Mouse (Mus musculus): ENCODE data around the gene Myh9. TPM values are rescaled to one million over a fixed set of nuclear protein-coding genes. Genes with fewer than 3 reads are reported as not detected.

Gene Myh9
- polyA plus RNA-seq, 1 experiment, result 350 TPM

GRCm38 (mm10) chr15:77756848-77757247, 85.1 kb downstream of the Myh9 start, which contains the start of gene Apol8:
Gene Apol8, minus strand, starts transcription at chr15:77757003.
- Histone ChIP-seq H3K4me1 (ENCODE audit: control insufficient read depth, insufficient read depth, low read length) (peaks cover 21% of the 10 kb centered on the region), H3K27ac (ENCODE audit: insufficient read depth, low read depth, low read length) (no peak within 1 kb of the TSS), H3K4me3 (ENCODE audit: insufficient read depth, low read depth, low read length) (peak within 1 kb of the TSS; percentile 37; the same call in 1 of the 2 replicates)
- TF ChIP-seq POLR2A (IDR thresholded peaks at IDR 0.05; ENCODE audit: insufficient read depth, low read depth, low read length) (no peak), CTCF (IDR thresholded peaks at IDR 0.05; ENCODE audit: insufficient read depth, low read depth, low read length) (peak; percentile 68)
- 5% methylated on average over 9 of the region's 9 CpGs for WGBS

- no peak overlapping the region for H3K4me3 ChIP-seq (ENCODE audit: insufficient read depth, low read depth, low read length)
- H3K4me1 ChIP-seq (ENCODE audit: control insufficient read depth, insufficient read depth, low read length), result peaks cover 18% of the 10 kb centered on the region
- 72% methylated on average over 2 of the region's 2 CpGs for WGBS
- TF ChIP-seq POLR2A (IDR thresholded peaks at IDR 0.05; ENCODE audit: insufficient read depth, low read depth, low read length) (no peak), CTCF (IDR thresholded peaks at IDR 0.05; ENCODE audit: insufficient read depth, low read depth, low read length) (no peak)
- no peak overlapping the region for H3K27ac ChIP-seq (ENCODE audit: insufficient read depth, low read depth, low read length)
Observed at GRCm38 (mm10) chr15:77756081-77756480, 85.9 kb downstream of the Myh9 start.

- Histone ChIP-seq H3K27ac (ENCODE audit: insufficient read depth, low read depth, low read length) (no peak overlapping the region), H3K4me1 (ENCODE audit: control insufficient read depth, insufficient read depth, low read length) (peaks cover 13% of the 10 kb centered on the region), H3K4me3 (ENCODE audit: insufficient read depth, low read depth, low read length) (no peak overlapping the region)
- WGBS, result 86% methylated on average over 2 of the region's 2 CpGs
- TF ChIP-seq CTCF (IDR thresholded peaks at IDR 0.05; ENCODE audit: insufficient read depth, low read depth, low read length), result no peak
- no peak for TF ChIP-seq POLR2A (IDR thresholded peaks at IDR 0.05; ENCODE audit: insufficient read depth, low read depth, low read length)
Observed at GRCm38 (mm10) chr15:77755132-77755531, 86.8 kb downstream of the Myh9 start.

GRCm38 (mm10) chr15:77752443-77752842, 89.5 kb downstream of the Myh9 start:
- TF ChIP-seq CTCF (IDR thresholded peaks at IDR 0.05; ENCODE audit: insufficient read depth, low read depth, low read length), result no peak
- no peak for TF ChIP-seq POLR2A (IDR thresholded peaks at IDR 0.05; ENCODE audit: insufficient read depth, low read depth, low read length)
- WGBS, result 31% methylated on average over 11 of the region's 11 CpGs

GRCm38 (mm10) chr15:77750461-77750860, 91.5 kb downstream of the Myh9 start:
- no peak overlapping the region for H3K4me3 ChIP-seq (ENCODE audit: insufficient read depth, low read depth, low read length)
- 30% methylated on average over 1 of the region's 1 CpGs for WGBS

More at GRCm38 (mm10) chr15:77752443-77752842, 89.5 kb downstream of the Myh9 start:
- Histone ChIP-seq H3K4me3 (ENCODE audit: insufficient read depth, low read depth, low read length) (no peak overlapping the region), H3K4me1 (ENCODE audit: control insufficient read depth, insufficient read depth, low read length) (peaks cover 9% of the 10 kb centered on the region; the same call in 1 of the 2 replicates), H3K27ac (ENCODE audit: insufficient read depth, low read depth, low read length) (no peak overlapping the region)

GRCm38 (mm10) chr15:77749717-77750116, 92.3 kb downstream of the Myh9 start:
- H3K27ac ChIP-seq (ENCODE audit: insufficient read depth, low read depth, low read length), result no peak overlapping the region
- no peak for TF ChIP-seq CTCF (IDR thresholded peaks at IDR 0.05; ENCODE audit: insufficient read depth, low read depth, low read length)
- no peak for TF ChIP-seq POLR2A (IDR thresholded peaks at IDR 0.05; ENCODE audit: insufficient read depth, low read depth, low read length)
- H3K4me3 ChIP-seq (ENCODE audit: insufficient read depth, low read depth, low read length), result no peak overlapping the region
- peaks cover 6% of the 10 kb centered on the region; the same call in 1 of the 2 replicates for H3K4me1 ChIP-seq (ENCODE audit: control insufficient read depth, insufficient read depth, low read length)
- WGBS, result 95% methylated on average over 10 of the region's 10 CpGs

More at GRCm38 (mm10) chr15:77750461-77750860, 91.5 kb downstream of the Myh9 start:
- Histone ChIP-seq H3K27ac (ENCODE audit: insufficient read depth, low read depth, low read length) (no peak overlapping the region), H3K4me1 (ENCODE audit: control insufficient read depth, insufficient read depth, low read length) (peaks cover 6% of the 10 kb centered on the region; the same call in 1 of the 2 replicates)
- no peak for TF ChIP-seq CTCF (IDR thresholded peaks at IDR 0.05; ENCODE audit: insufficient read depth, low read depth, low read length)
- TF ChIP-seq POLR2A (IDR thresholded peaks at IDR 0.05; ENCODE audit: insufficient read depth, low read depth, low read length), result no peak

GRCm38 (mm10) chr15:77748414-77748813, 93.6 kb downstream of the Myh9 start:
- peaks cover 6% of the 10 kb centered on the region; the same call in 1 of the 2 replicates for H3K4me1 ChIP-seq (ENCODE audit: control insufficient read depth, insufficient read depth, low read length)
- no peak overlapping the region for H3K27ac ChIP-seq (ENCODE audit: insufficient read depth, low read depth, low read length)
- 88% methylated on average over 3 of the region's 3 CpGs for WGBS
- no peak overlapping the region for H3K4me3 ChIP-seq (ENCODE audit: insufficient read depth, low read depth, low read length)
- TF ChIP-seq POLR2A (IDR thresholded peaks at IDR 0.05; ENCODE audit: insufficient read depth, low read depth, low read length) (no peak), CTCF (IDR thresholded peaks at IDR 0.05; ENCODE audit: insufficient read depth, low read depth, low read length) (no peak)

- no peak overlapping the region for H3K4me3 ChIP-seq (ENCODE audit: insufficient read depth, low read depth, low read length)
- H3K4me1 ChIP-seq (ENCODE audit: control insufficient read depth, insufficient read depth, low read length), result peaks cover 1% of the 10 kb centered on the region; the same call in 1 of the 2 replicates
- WGBS, result 96% methylated on average over 1 of the region's 1 CpGs
- no peak overlapping the region for H3K27ac ChIP-seq (ENCODE audit: insufficient read depth, low read depth, low read length)
- TF ChIP-seq POLR2A (IDR thresholded peaks at IDR 0.05; ENCODE audit: insufficient read depth, low read depth, low read length) (no peak), CTCF (IDR thresholded peaks at IDR 0.05; ENCODE audit: insufficient read depth, low read depth, low read length) (no peak)
Observed at GRCm38 (mm10) chr15:77746326-77746725, 95.6 kb downstream of the Myh9 start.

GRCm38 (mm10) chr15:77745081-77745480, 96.9 kb downstream of the Myh9 start:
- TF ChIP-seq POLR2A (IDR thresholded peaks at IDR 0.05; ENCODE audit: insufficient read depth, low read depth, low read length) (no peak), CTCF (IDR thresholded peaks at IDR 0.05; ENCODE audit: insufficient read depth, low read depth, low read length) (no peak)

More at GRCm38 (mm10) chr15:77745081-77745480, 96.9 kb downstream of the Myh9 start:
- H3K4me1 ChIP-seq (ENCODE audit: control insufficient read depth, insufficient read depth, low read length), result peaks cover 2% of the 10 kb centered on the region; the same call in 1 of the 2 replicates
- no peak overlapping the region for H3K27ac ChIP-seq (ENCODE audit: insufficient read depth, low read depth, low read length)
- H3K4me3 ChIP-seq (ENCODE audit: insufficient read depth, low read depth, low read length), result no peak overlapping the region

Measured in olfactory bulb, adult 2 months (tissue).